Mouse (Mus musculus) C2C12 (cell line): ENCODE measurements around the gene Map3k6.

Experiments
- CTCF ChIP-seq: IDR thresholded peaks from one replicate; pipeline ENCODE4 v1.5.1; 2011; ENCODE audit not compliant: control insufficient read depth, insufficient read depth, insufficient read length
- MYOG ChIP-seq: IDR thresholded peaks from one replicate; pipeline ENCODE4 v1.6.1; 2011; ENCODE audit not compliant: control insufficient read depth, insufficient read length; ENCODE audit errors: extremely low read depth
- USF1 ChIP-seq: IDR thresholded peaks from one replicate; pipeline ENCODE4 v1.6.1; 2011; ENCODE audit warnings: low read depth, mild to moderate bottlenecking, control low read depth, moderate library complexity

- TF ChIP-seq CTCF (no peak), USF1 (no peak), MYOG (no peak)
Measured at GRCm38 (mm10) chr4:133268931-133269330, 28.3 kb downstream of the Map3k6 start.
